18 mouse cellular contexts compared by ENCODE assay signal in genomic region chr6:67030416-67030815, GRCm38 (mm10). TPM values are rescaled to one million over a fixed set of nuclear protein-coding genes. Genes with fewer than 3 reads are reported as not detected.
DNase-seq lines count a peak whose midpoint lies in the region; ATAC-seq and TF ChIP-seq lines count a peak whose summit lies in the region.
"Had no signal": no experiment of that assay in that cellular context is flagged by ENCODE, and none has a peak within 500 bp of the region (broad histone marks: within the 10 kb centered on the region; RNA-seq: fewer than 3 reads in every experiment).

No protein-coding gene starts in this region.

- in situ Hi-C loops in Patski (cut with MboI; ENCODE audit: low pct_unique_long_range_greater_than_20kb), result no loop called here

- H3K27ac ChIP-seq in forebrain, embryonic 12.5 days, result no peak overlapping the region
- H3K27ac ChIP-seq in forebrain, embryonic 14.5 days (ENCODE audit: low read depth, low read length), result no peak overlapping the region
- no peak overlapping the region for H3K27ac ChIP-seq in midbrain, embryonic 11.5 days (ENCODE audit: low read depth, low read length)
- no peak overlapping the region for H3K27ac ChIP-seq in midbrain, postnatal 0 days (ENCODE audit: low read depth, low read length)
- no peak overlapping the region for H3K27ac ChIP-seq in hindbrain, embryonic 15.5 days (replicated peaks)
- H3K27ac ChIP-seq: embryonic facial prominence, embryonic 12.5 days; limb, embryonic 12.5 days had no signal

- no peaks in the 10 kb centered on the region for H3K36me3 ChIP-seq in forebrain, embryonic 12.5 days (replicated peaks)
- H3K36me3 ChIP-seq in forebrain, embryonic 14.5 days (ENCODE audit: control insufficient read depth, insufficient read depth, low read length), result no peaks in the 10 kb centered on the region
- no peaks in the 10 kb centered on the region for H3K36me3 ChIP-seq in midbrain, embryonic 11.5 days (ENCODE audit: control insufficient read depth, insufficient read depth, low read length)
- no peaks in the 10 kb centered on the region for H3K36me3 ChIP-seq in midbrain, postnatal 0 days (ENCODE audit: insufficient read depth, low read length)
- no peaks in the 10 kb centered on the region for H3K36me3 ChIP-seq in hindbrain, embryonic 15.5 days
- H3K36me3 ChIP-seq: embryonic facial prominence, embryonic 12.5 days; limb, embryonic 12.5 days had no signal

- no peak overlapping the region for H3K4me3 ChIP-seq in forebrain, embryonic 12.5 days (replicated peaks)
- H3K4me3 ChIP-seq in forebrain, embryonic 14.5 days (ENCODE audit: low read depth, low read length), result no peak overlapping the region
- no peak overlapping the region for H3K4me3 ChIP-seq in midbrain, embryonic 11.5 days (ENCODE audit: low read depth, low read length)
- no peak overlapping the region for H3K4me3 ChIP-seq in midbrain, postnatal 0 days (ENCODE audit: low read depth, low read length)
- no peak overlapping the region for H3K4me3 ChIP-seq in hindbrain, embryonic 15.5 days
- H3K4me3 ChIP-seq: embryonic facial prominence, embryonic 12.5 days; limb, embryonic 12.5 days had no signal

- no peak overlapping the region for H3K9ac ChIP-seq in forebrain, embryonic 12.5 days
- no peak overlapping the region for H3K9ac ChIP-seq in forebrain, embryonic 14.5 days (ENCODE audit: low read length)
- no peak overlapping the region for H3K9ac ChIP-seq in midbrain, embryonic 11.5 days (ENCODE audit: low read length)
- no peak overlapping the region for H3K9ac ChIP-seq in midbrain, postnatal 0 days (replicated peaks; ENCODE audit: low read length, poor library complexity, severe bottlenecking)
- no peak overlapping the region for H3K9ac ChIP-seq in hindbrain, embryonic 15.5 days
- H3K9ac ChIP-seq: embryonic facial prominence, embryonic 12.5 days; limb, embryonic 12.5 days had no signal

- peaks cover 21% of the 10 kb centered on the region for H3K4me1 ChIP-seq in forebrain, embryonic 12.5 days
- H3K4me1 ChIP-seq in forebrain, embryonic 14.5 days (ENCODE audit: control insufficient read depth, insufficient read depth, low read length), result peaks cover 3% of the 10 kb centered on the region
- peaks cover 8% of the 10 kb centered on the region for H3K4me1 ChIP-seq in midbrain, embryonic 11.5 days (ENCODE audit: control insufficient read depth, insufficient read depth, low read length)
- peaks cover 5% of the 10 kb centered on the region; the same call in 1 of the 2 replicates for H3K4me1 ChIP-seq in midbrain, postnatal 0 days (ENCODE audit: insufficient read depth, low read length)
- H3K4me1 ChIP-seq in hindbrain, embryonic 15.5 days (replicated peaks), result peaks cover 10% of the 10 kb centered on the region

- POLR2A ChIA-PET in Patski (lab: Charles Lee), result interaction anchor here (1.3 kb wide), 1 partner anchor 10 kb away, joined by 3 read pairs; no protein-coding TSS in a partner anchor

- no peaks in the 10 kb centered on the region for H3K9me3 ChIP-seq in forebrain, embryonic 12.5 days
- H3K9me3 ChIP-seq in forebrain, embryonic 14.5 days (replicated peaks; ENCODE audit: control insufficient read depth, low read length), result no peaks in the 10 kb centered on the region
- no peaks in the 10 kb centered on the region for H3K9me3 ChIP-seq in midbrain, embryonic 11.5 days (ENCODE audit: control insufficient read depth, low read length)
- no peaks in the 10 kb centered on the region for H3K9me3 ChIP-seq in midbrain, postnatal 0 days (ENCODE audit: low read length)
- H3K9me3 ChIP-seq in hindbrain, embryonic 15.5 days, result no peaks in the 10 kb centered on the region
- H3K9me3 ChIP-seq: embryonic facial prominence, embryonic 12.5 days; limb, embryonic 12.5 days had no signal

- no peak for ATAC-seq in forebrain, embryonic 12.5 days (ENCODE audit: low FRiP score)
- ATAC-seq in forebrain, embryonic 14.5 days, result no peak
- no peak for ATAC-seq in midbrain, embryonic 11.5 days (ENCODE audit: low FRiP score)
- ATAC-seq in midbrain, postnatal 0 days (ENCODE audit: low FRiP score), result no peak
- peak; percentile 27 for ATAC-seq in Patski
- ATAC-seq in hindbrain, embryonic 15.5 days (ENCODE audit: low FRiP score, low read depth), result peak; percentile 54; the same call in 1 of the 2 replicates
- ATAC-seq: activated CD4-positive, CD25-positive, alpha-beta regulatory T cell, adult 4 months; inflammation-experienced regulatory T-cells, adult 6 months had no signal

- 3% methylated on average over 2 of the region's 2 CpGs for WGBS in forebrain, embryonic 12.5 days
- WGBS in forebrain, embryonic 14.5 days, result 13% methylated on average over 2 of the region's 2 CpGs
- 5% methylated on average over 2 of the region's 2 CpGs for WGBS in midbrain, embryonic 11.5 days
- WGBS in midbrain, postnatal 0 days, result 19% methylated on average over 2 of the region's 2 CpGs
- WGBS in hindbrain, embryonic 15.5 days, result 8% methylated on average over 2 of the region's 2 CpGs

- peak overlapping the region; percentile 4; the same call in 1 of the 2 replicates for H3K4me2 ChIP-seq in forebrain, embryonic 12.5 days
- no peak overlapping the region for H3K4me2 ChIP-seq in forebrain, embryonic 14.5 days (ENCODE audit: low read length)
- H3K4me2 ChIP-seq in midbrain, embryonic 11.5 days, result peak overlapping the region; percentile 11; the same call in 1 of the 2 replicates
- H3K4me2 ChIP-seq in midbrain, postnatal 0 days (ENCODE audit: low read depth, low read length, poor library complexity, severe bottlenecking), result no peak overlapping the region
- no peak overlapping the region for H3K4me2 ChIP-seq in hindbrain, embryonic 15.5 days
- H3K4me2 ChIP-seq: embryonic facial prominence, embryonic 12.5 days; limb, embryonic 12.5 days had no signal

- DNase-seq in forebrain, embryonic 14.5 days (ENCODE audit: low spot score), result no peak
- DNase-seq in midbrain, embryonic 11.5 days (ENCODE audit: low spot score, missing footprints), result peak; percentile 84
- DNase-seq in midbrain, postnatal 0 days (ENCODE audit: low spot score), result no peak
- no peak for DNase-seq in Patski (ENCODE audit: low read depth, low spot score)
- DNase-seq in layer of hippocampus, adult 8-10 months (ENCODE audit: low spot score in 2 of 2), result no peak
- DNase-seq in testis, postnatal 10 days (ENCODE audit: low spot score), result no peak
- DNase-seq: cerebellum, postnatal 10 days; heart, adult 18-20 months; kidney, adult 9 months; lung, postnatal 36 days; right cerebral cortex, postnatal 25 days; thymus, postnatal 36 days had no signal

- peaks cover 10% of the 10 kb centered on the region; the same call in 1 of the 2 replicates for H3K27me3 ChIP-seq in forebrain, embryonic 12.5 days
- H3K27me3 ChIP-seq in forebrain, embryonic 14.5 days (replicated peaks; ENCODE audit: control insufficient read depth, insufficient read depth, low read length), result no peaks in the 10 kb centered on the region
- H3K27me3 ChIP-seq in midbrain, embryonic 11.5 days (ENCODE audit: control insufficient read depth, insufficient read depth, low read length), result peaks cover 2% of the 10 kb centered on the region; the same call in 1 of the 2 replicates
- H3K27me3 ChIP-seq in midbrain, postnatal 0 days (ENCODE audit: insufficient read depth, low read length), result no peaks in the 10 kb centered on the region
- H3K27me3 ChIP-seq in Patski, result no peaks in the 10 kb centered on the region
- H3K27me3 ChIP-seq in hindbrain, embryonic 15.5 days, result no peaks in the 10 kb centered on the region
- H3K27me3 ChIP-seq: embryonic facial prominence, embryonic 12.5 days had no signal

- CTCF ChIA-PET in Patski (lab: Charles Lee), result interaction anchor here (0.8 to 2.4 kb wide), 6 partner anchors 10 to 133 kb away, joined by 3 to 8 read pairs (median 4); no protein-coding TSS in a partner anchor

- TF ChIP-seq CTCF in midbrain, postnatal 0 days (IDR thresholded peaks at IDR 0.05), result no peak
- no peak for TF ChIP-seq CTCF in Patski (IDR thresholded peaks at IDR 0.05)

RNA-seq across cellular contexts. Expression of gene Gadd45a, which starts 6.8 kb away (rescaled TPM):
- polyA plus RNA-seq in forebrain, embryonic 12.5 days (2016; fragmentation: Nextera tagmentation; extraction: Ambion mirVana), result 20.6 and 27.0 TPM in 2 replicates
- polyA plus RNA-seq in forebrain, embryonic 14.5 days (2014; fragmentation: Nextera tagmentation; extraction: Ambion mirVana), result 7.1 and 9.4 TPM in 2 replicates
- polyA plus RNA-seq in midbrain, embryonic 11.5 days (2014; fragmentation: Nextera tagmentation; extraction: Ambion mirVana), result 13.2 and 16.5 TPM in 2 replicates
- total RNA-seq in midbrain, postnatal 0 days (2014; rRNA removed), result 8.6 and 10.2 TPM in 2 replicates
- polyA plus RNA-seq in midbrain, postnatal 0 days (2015; fragmentation: Nextera tagmentation; extraction: Ambion mirVana), result 9.6 and 11.2 TPM in 2 replicates
- polyA plus RNA-seq in Patski (2021), result 138 TPM
- 17.1 and 17.3 TPM in 2 replicates for polyA plus RNA-seq in hindbrain, embryonic 15.5 days (2015; fragmentation: Nextera tagmentation; extraction: Ambion mirVana)
- total RNA-seq in layer of hippocampus, adult 8-10 months (2022), result 1 to 10 TPM; 6.0 to 8.9 (median 8.0) TPM

Comparison
In these comparisons a context has a peak if more than half of its experiments do, and no peak if none do; other contexts are left out.
1. H3K4me2 ChIP-seq: peak in forebrain, embryonic 12.5 days (single experiment) and midbrain, embryonic 11.5 days (single experiment); none in forebrain, embryonic 14.5 days (single experiment), midbrain, postnatal 0 days (single experiment) and hindbrain, embryonic 15.5 days (single experiment).
2. ATAC-seq: peak in Patski (single experiment) and hindbrain, embryonic 15.5 days (single experiment); none in forebrain, embryonic 12.5 days (single experiment), forebrain, embryonic 14.5 days (single experiment), midbrain, embryonic 11.5 days (single experiment) and midbrain, postnatal 0 days (single experiment).